Mouse (Mus musculus) G1E (cell line): Measurements from ENCODE around the gene Tmem45a.
"Not testable (repeated sequence)": the region's sequence is repeated elsewhere in the genome, so short reads cannot be mapped to it uniquely, and the experiment has no call there.

ENCODE experiments used
- CTCF ChIP-seq: IDR thresholded peaks from 2 replicates; pipeline ENCODE4 v1.5.1; 2012; ENCODE audit warnings: low read depth, low read length, inconsistent platforms, mixed read lengths
- TAL1 ChIP-seq: conservative IDR thresholded peaks from 2 replicates; pipeline ENCODE4 v1.6.1; 2012; ENCODE audit warnings: low read depth, low read length, inconsistent platforms, mixed read lengths

- TF ChIP-seq CTCF, TAL1: not testable (repeated sequence)
Measured at GRCm38 (mm10) chr16:56902206-56902605, 16.2 kb upstream of the Tmem45a start.
